Mouse (Mus musculus) cerebellum, postnatal 14 days (tissue): ENCODE measurements around the gene Calcoco1.
"Not testable (repeated sequence)": the region's sequence is repeated elsewhere in the genome, so short reads cannot be mapped to it uniquely, and the experiment has no call there.

ENCODE experiments used
- DNase-seq, 2 experiments: peaks; one replicate each; pipeline ENCODE4 v3.0.0; 2021; ENCODE audit warnings: mixed read lengths in 2 of 2

Calcoco1 gene

GRCm38 (mm10) chr15:102685791-102686190 is 36.2 kb downstream of the Calcoco1 start:
- DNase-seq, result peak; percentile 36 to 55

GRCm38 (mm10) chr15:102683670-102684069 is 38.3 kb downstream of the Calcoco1 start:
- DNase-seq, result peak; percentile 41 to 55

- DNase-seq, result peak in 1 of 2 experiments; percentile 38
Observed at GRCm38 (mm10) chr15:102676345-102676744, 45.6 kb downstream of the Calcoco1 start.

- DNase-seq, result peak; percentile 45 to 59
Observed at GRCm38 (mm10) chr15:102673548-102673947, 48.4 kb downstream of the Calcoco1 start.

GRCm38 (mm10) chr15:102672215-102673071 is 49.5 kb downstream of the Calcoco1 start, which contains the start of gene Atp5g2:
Gene Atp5g2, minus strand, starts transcription at chr15:102672352.
- DNase-seq, result peak; percentile 63 to 66

GRCm38 (mm10) chr15:102671721-102672214 is 50.2 kb downstream of the Calcoco1 start:
- DNase-seq, result peak; percentile 87 to 90

GRCm38 (mm10) chr15:102670767-102671575 is 51.0 kb downstream of the Calcoco1 start:
- peak; percentile 100 for DNase-seq

GRCm38 (mm10) chr15:102670281-102670680 is 51.7 kb downstream of the Calcoco1 start:
- DNase-seq, result peak; percentile 41 to 55

GRCm38 (mm10) chr15:102669571-102669970 is 52.4 kb downstream of the Calcoco1 start:
- peak in 1 of 2 experiments; percentile 15 for DNase-seq

GRCm38 (mm10) chr15:102665494-102665893 is 56.5 kb downstream of the Calcoco1 start:
- DNase-seq, result peak; percentile 76 to 84

- DNase-seq, result no peak
Observed at GRCm38 (mm10) chr15:102663825-102664224, 58.2 kb downstream of the Calcoco1 start.

- not testable (repeated sequence) for DNase-seq
Observed at GRCm38 (mm10) chr15:102662601-102663000, 59.4 kb downstream of the Calcoco1 start.

- DNase-seq, result no peak
Observed at GRCm38 (mm10) chr15:102657926-102658381, 64.0 kb downstream of the Calcoco1 start.
